Mouse (Mus musculus): ENCODE results near the gene Dohh. TPM values are rescaled to one million over a fixed set of nuclear protein-coding genes. Genes with fewer than 3 reads are reported as not detected.

Dohh gene
- polyA plus RNA-seq, 1 experiment from 2014 or later = 83.4 TPM

DNA sequence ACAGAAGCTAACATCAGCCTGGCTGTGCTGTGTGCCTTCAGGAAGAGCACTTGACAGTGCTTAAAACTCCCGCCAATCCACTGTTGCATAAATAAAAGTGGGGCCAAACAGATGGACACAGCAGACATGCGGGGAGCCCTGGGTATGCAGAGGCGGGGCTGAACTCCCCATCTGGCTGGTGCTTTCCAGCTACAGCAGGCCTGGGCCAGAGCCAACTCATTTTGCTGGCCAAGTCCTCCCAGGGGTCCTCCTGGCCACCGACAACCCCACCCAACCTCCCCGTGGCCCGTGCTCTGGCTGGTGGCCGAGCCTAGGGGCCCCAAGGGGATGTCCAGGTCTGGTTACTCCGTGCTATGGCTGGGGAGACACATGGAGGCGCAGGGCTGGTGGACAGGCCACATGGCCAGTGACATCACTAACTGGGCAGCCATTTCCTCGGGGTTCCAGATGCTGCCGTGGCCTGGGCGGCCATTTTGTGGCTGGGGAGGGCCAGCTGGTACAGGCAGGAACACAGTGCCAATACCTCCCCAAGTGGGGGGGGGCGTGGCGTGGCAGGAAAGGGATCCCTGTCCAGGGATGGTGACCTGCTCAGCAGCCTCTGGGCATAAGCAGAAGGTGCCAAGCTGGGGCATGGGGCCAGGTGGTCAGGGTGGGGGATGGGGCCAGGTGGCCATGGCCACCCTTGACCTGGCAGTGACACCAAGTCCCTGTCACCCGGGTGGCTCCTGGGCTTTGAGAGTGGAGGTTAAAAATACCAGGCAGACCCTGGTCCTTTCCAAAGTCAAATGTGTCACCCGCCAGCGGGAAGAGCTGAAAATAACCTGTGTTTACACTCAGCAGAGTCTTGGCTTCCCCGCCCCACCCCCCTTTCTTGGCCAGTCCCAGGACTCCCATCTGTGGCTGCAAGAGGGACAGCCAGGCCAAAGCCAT is 27.5 kb downstream of the Dohh start:
- Histone ChIP-seq H3K27ac (ENCODE audit: low read length) (peak overlapping the region; percentile 100), H3K9me3 (replicated peaks; ENCODE audit: control insufficient read depth, low read length) (no peaks in the 10 kb centered on the region), H3K9ac (ENCODE audit: low read length) (peak overlapping the region; percentile 67), H3K4me1 (ENCODE audit: control insufficient read depth, insufficient read depth, low read length) (peaks cover 91% of the 10 kb centered on the region), H3K36me3 (ENCODE audit: control insufficient read depth, insufficient read depth) (0 out of 2 replicates have a peak, but pooled peaks cover 2% of the 10 kb centered on the region), H3K4me3 (ENCODE audit: low read length) (peak overlapping the region; percentile 13; the same call in 1 of the 2 replicates), H3K4me2 (ENCODE audit: low read depth, low read length) (peak overlapping the region; percentile 55), H3K27me3 (ENCODE audit: control insufficient read depth, insufficient read depth, low read length) (no peaks in the 10 kb centered on the region)
- peak; percentile 50 for ATAC-seq (replicated peaks; ENCODE audit: extremely low read depth, insufficient read depth, low FRiP score)
- 27% methylated on average over 18 of the region's 18 CpGs for whole genome bisulfite sequencing

DNA sequence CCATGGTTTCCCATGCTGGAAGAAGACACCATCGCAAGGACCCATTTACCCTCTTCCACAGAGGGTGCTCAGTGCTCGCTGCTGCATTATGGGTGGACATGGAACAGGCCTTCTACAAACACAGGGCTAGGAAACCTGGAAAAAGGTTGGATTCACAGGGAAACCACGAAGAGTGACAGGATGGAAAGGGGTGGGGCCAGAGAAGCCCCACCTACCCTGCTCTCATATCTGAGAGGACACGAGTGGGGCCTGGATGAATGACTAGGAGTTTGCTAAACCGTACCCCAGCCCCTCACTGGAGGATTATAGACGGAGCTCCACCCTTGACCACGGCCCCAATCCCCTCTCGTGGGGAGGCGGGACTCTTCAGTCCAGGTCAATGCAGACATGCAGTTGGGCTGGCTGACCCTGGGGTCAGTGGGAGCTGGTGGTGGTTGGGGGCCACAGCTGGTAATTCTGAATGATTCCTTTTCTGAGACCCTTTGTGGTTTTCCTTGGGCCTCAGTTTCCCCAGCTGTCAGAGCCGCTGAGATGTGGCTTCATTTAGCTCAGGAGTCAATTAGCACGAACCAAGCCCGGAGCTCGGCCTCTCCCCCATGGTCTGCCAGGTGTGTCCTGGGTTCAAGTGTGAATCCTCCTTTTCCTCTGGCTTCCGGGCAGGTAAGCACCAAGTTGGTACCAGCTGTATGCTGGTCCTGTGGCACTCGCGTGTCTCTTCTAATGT is 28.5 kb downstream of the Dohh start:
- H3K9ac ChIP-seq (ENCODE audit: low read length) = peak overlapping the region; percentile 67
- 0 out of 2 replicates have a peak, but pooled peaks cover 2% of the 10 kb centered on the region for H3K36me3 ChIP-seq (ENCODE audit: control insufficient read depth, insufficient read depth)
- H3K4me3 ChIP-seq (ENCODE audit: low read length) = no peak overlapping the region
- WGBS = 70% methylated on average over 16 of the region's 16 CpGs
- H3K27me3 ChIP-seq (ENCODE audit: control insufficient read depth, insufficient read depth, low read length) = no peaks in the 10 kb centered on the region
- peak overlapping the region; percentile 100 for H3K27ac ChIP-seq (ENCODE audit: low read length)
- peak overlapping the region; percentile 55 for H3K4me2 ChIP-seq (ENCODE audit: low read depth, low read length)
- no peaks in the 10 kb centered on the region for H3K9me3 ChIP-seq (replicated peaks; ENCODE audit: control insufficient read depth, low read length)
- H3K4me1 ChIP-seq (ENCODE audit: control insufficient read depth, insufficient read depth, low read length) = peaks cover 92% of the 10 kb centered on the region
- ATAC-seq (replicated peaks; ENCODE audit: extremely low read depth, insufficient read depth, low FRiP score) = no peak

GRCm38 (mm10) chr10:81413310-81414261 is 29.4 kb downstream of the Dohh start:
- Histone ChIP-seq H3K27ac (ENCODE audit: low read length) (peak overlapping the region; percentile 100), H3K4me3 (ENCODE audit: low read length) (0 out of 2 replicates have a peak overlapping the region, but pooled peaks have one; percentile 19), H3K4me1 (ENCODE audit: control insufficient read depth, insufficient read depth, low read length) (peaks cover 93% of the 10 kb centered on the region), H3K9ac (ENCODE audit: low read length) (peak overlapping the region; percentile 44), H3K9me3 (replicated peaks; ENCODE audit: control insufficient read depth, low read length) (no peaks in the 10 kb centered on the region), H3K27me3 (ENCODE audit: control insufficient read depth, insufficient read depth, low read length) (no peaks in the 10 kb centered on the region), H3K4me2 (ENCODE audit: low read depth, low read length) (peak overlapping the region; percentile 52), H3K36me3 (ENCODE audit: control insufficient read depth, insufficient read depth) (0 out of 2 replicates have a peak, but pooled peaks cover 2% of the 10 kb centered on the region)
- 34% methylated on average over 26 of the region's 26 CpGs for whole genome bisulfite sequencing
- no peak for ATAC-seq (replicated peaks; ENCODE audit: extremely low read depth, insufficient read depth, low FRiP score)

DNA sequence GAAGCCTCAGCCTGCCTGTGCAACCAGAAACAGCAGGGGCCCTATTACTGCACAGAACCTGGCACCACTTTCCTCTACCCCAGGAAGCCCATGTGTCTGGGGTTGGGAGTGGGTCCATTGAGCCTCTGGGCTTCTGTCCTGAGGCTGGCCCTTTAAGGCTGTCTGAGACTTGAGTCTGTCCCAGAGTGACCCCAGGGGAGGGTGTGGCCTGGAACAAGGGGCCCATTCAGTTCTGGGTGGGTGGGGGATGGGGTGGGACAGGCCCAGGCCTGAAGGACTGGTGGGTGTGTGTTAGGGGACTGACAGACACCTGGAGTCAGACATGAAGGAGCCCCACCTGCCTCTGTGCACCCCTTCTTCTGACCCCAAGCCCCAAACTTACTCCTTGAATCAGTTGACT is 30.5 kb downstream of the Dohh start:
- Histone ChIP-seq H3K9me3 (replicated peaks; ENCODE audit: control insufficient read depth, low read length) (no peaks in the 10 kb centered on the region), H3K9ac (ENCODE audit: low read length) (peak overlapping the region; percentile 44), H3K4me2 (ENCODE audit: low read depth, low read length) (no peak overlapping the region), H3K27ac (ENCODE audit: low read length) (no peak overlapping the region), H3K27me3 (ENCODE audit: control insufficient read depth, insufficient read depth, low read length) (no peaks in the 10 kb centered on the region), H3K4me1 (ENCODE audit: control insufficient read depth, insufficient read depth, low read length) (peaks cover 93% of the 10 kb centered on the region), H3K36me3 (ENCODE audit: control insufficient read depth, insufficient read depth) (0 out of 2 replicates have a peak, but pooled peaks cover 2% of the 10 kb centered on the region), H3K4me3 (ENCODE audit: low read length) (no peak overlapping the region)
- no peak for ATAC-seq (replicated peaks; ENCODE audit: extremely low read depth, insufficient read depth, low FRiP score)

- no peak for ATAC-seq (replicated peaks; ENCODE audit: extremely low read depth, insufficient read depth, low FRiP score)
- Histone ChIP-seq H3K27ac (ENCODE audit: low read length) (no peak overlapping the region), H3K9ac (ENCODE audit: low read length) (peak overlapping the region; percentile 17; the same call in 1 of the 2 replicates), H3K27me3 (ENCODE audit: control insufficient read depth, insufficient read depth, low read length) (no peaks in the 10 kb centered on the region), H3K9me3 (replicated peaks; ENCODE audit: control insufficient read depth, low read length) (no peaks in the 10 kb centered on the region), H3K4me2 (ENCODE audit: low read depth, low read length) (no peak overlapping the region), H3K4me3 (ENCODE audit: low read length) (no peak overlapping the region), H3K36me3 (ENCODE audit: control insufficient read depth, insufficient read depth) (peaks cover 4% of the 10 kb centered on the region), H3K4me1 (ENCODE audit: control insufficient read depth, insufficient read depth, low read length) (peaks cover 88% of the 10 kb centered on the region)
- WGBS = 83% methylated on average over 5 of the region's 5 CpGs
These were observed 30.9 kb downstream of the Dohh start for GRCm38 (mm10) chr10:81415146-81415545.

DNA sequence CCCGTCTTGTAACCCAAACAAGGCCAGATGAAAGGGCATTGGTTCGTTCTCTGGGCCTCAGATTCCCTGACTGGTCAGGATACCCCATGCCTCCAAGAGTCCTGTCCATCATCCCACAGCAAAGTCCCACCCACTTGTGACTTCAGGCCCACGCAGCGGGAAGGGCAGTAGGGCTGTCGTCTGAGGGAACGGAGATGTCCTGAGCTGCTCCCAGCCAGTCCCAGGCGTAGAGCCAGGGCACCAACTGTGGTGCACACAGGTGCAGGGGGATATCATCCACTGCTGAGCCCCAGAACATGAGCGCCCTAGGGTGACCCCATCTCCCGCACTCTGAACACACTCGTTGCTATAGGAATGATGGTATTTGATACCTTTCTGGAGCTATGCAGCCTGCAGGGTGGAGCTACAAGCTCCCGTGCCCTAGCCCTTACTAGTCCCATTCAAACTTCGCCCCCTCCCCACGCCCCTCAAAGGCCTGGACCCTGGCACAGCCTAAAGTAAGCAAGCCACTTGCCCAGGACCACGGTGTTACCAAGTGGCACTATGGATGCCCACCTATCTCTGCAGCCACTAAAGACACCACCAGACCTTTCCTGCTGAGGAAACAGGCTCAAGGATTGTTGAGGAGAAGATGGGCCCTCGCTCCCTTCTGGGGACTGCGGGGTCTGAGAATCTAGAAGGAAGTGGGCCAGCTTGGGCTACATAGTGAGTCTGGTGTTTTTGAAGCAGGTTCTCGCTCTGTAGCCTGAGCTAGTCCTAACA is 31.5 kb downstream of the Dohh start:
- Histone ChIP-seq H3K36me3 (ENCODE audit: control insufficient read depth, insufficient read depth) (peaks cover 9% of the 10 kb centered on the region), H3K4me2 (ENCODE audit: low read depth, low read length) (no peak overlapping the region), H3K9me3 (replicated peaks; ENCODE audit: control insufficient read depth, low read length) (no peaks in the 10 kb centered on the region), H3K27ac (ENCODE audit: low read length) (peak overlapping the region; percentile 31), H3K4me1 (ENCODE audit: control insufficient read depth, insufficient read depth, low read length) (peaks cover 82% of the 10 kb centered on the region), H3K27me3 (ENCODE audit: control insufficient read depth, insufficient read depth, low read length) (no peaks in the 10 kb centered on the region), H3K9ac (ENCODE audit: low read length) (no peak overlapping the region), H3K4me3 (ENCODE audit: low read length) (no peak overlapping the region)
- 69% methylated on average over 17 of the region's 17 CpGs for WGBS
- no peak for ATAC-seq (replicated peaks; ENCODE audit: extremely low read depth, insufficient read depth, low FRiP score)

- H3K4me3 ChIP-seq (ENCODE audit: low read length) = peak overlapping the region; percentile 46
- no peaks in the 10 kb centered on the region for H3K27me3 ChIP-seq (ENCODE audit: control insufficient read depth, insufficient read depth, low read length)
- H3K36me3 ChIP-seq (ENCODE audit: control insufficient read depth, insufficient read depth) = peaks cover 9% of the 10 kb centered on the region
- peak; percentile 11 for ATAC-seq (replicated peaks; ENCODE audit: extremely low read depth, insufficient read depth, low FRiP score)
- 4% methylated on average over 22 of the region's 26 CpGs for WGBS
- H3K4me1 ChIP-seq (ENCODE audit: control insufficient read depth, insufficient read depth, low read length) = peaks cover 74% of the 10 kb centered on the region
- H3K27ac ChIP-seq (ENCODE audit: low read length) = peak overlapping the region; percentile 77
- H3K9me3 ChIP-seq (replicated peaks; ENCODE audit: control insufficient read depth, low read length) = no peaks in the 10 kb centered on the region
- H3K9ac ChIP-seq (ENCODE audit: low read length) = peak overlapping the region; percentile 70
- peak overlapping the region; percentile 77 for H3K4me2 ChIP-seq (ENCODE audit: low read depth, low read length)
These were observed 32.5 kb downstream of the Dohh start for GRCm38 (mm10) chr10:81416581-81417226.
